Mouse (Mus musculus) megakaryocyte progenitor cell, adult 5-6 weeks (primary cell): Measurements from ENCODE around the gene Arcn1. TPM values are rescaled to one million over a fixed set of nuclear protein-coding genes. Genes with fewer than 3 reads are reported as not detected.

Experiments
- ATAC-seq: replicated peaks from 2 replicates; pipeline ENCODE4 v1.8.0; 2016; ENCODE audit warnings: mild to moderate bottlenecking, moderate TSS enrichment, inconsistent platforms; ENCODE audit not compliant: poor library complexity
- total RNA-seq, 2 experiments: library from RNA; stranded (forward) in 1 of 2; stranded (reverse) in 1 of 2; fragments of 157-497, 149-512 nt in 1 of 2; fragments of 200-1000 nt in 1 of 2; gene quantifications; 2 replicates each; pipeline versions ENCODE4 v1.2.3 to v1.2.4; 2015 to 2017

The Arcn1 gene
- total RNA-seq, 2 experiments from 2014 or later = 163 to 181 TPM

DNA sequence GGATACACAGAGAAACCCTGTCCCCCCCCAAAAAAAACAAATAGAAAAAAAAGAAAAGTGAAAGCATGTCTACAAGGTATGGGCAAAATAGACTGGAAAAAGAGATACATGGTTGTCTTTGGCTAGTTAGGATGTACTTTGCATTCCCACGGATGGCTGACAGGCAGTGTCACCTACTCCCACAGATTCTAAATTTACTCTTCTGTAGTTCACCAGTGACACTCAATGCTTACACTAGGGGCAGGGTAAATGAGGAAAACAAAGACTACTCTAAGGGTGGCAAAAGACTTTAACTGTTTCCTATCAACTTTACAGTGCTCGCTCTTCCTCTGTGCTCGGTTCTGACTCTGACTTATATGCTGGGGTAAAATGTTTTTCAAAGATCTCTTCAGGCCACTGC is 21.0 kb downstream of the Arcn1 start:
- no peak for ATAC-seq

DNA sequence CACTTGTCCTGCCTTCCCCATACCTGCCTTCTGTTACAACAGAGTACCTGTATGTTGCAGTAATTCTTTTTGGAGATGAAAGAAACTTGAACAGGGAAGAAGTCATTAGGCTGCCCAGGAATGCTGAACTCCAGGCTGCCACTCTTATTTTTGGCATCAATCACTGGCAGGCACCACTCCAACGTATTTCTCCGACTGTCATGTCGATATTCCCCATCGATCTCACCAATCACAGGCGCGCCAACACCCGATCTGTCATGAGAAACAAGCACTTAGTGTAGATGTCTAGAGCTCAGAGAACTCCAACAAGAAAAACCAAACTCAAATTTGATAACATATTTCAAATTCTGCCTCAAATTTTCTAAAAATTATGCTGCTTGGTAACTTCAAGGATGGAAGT is 22.3 kb downstream of the Arcn1 start:
- ATAC-seq = no peak

DNA sequence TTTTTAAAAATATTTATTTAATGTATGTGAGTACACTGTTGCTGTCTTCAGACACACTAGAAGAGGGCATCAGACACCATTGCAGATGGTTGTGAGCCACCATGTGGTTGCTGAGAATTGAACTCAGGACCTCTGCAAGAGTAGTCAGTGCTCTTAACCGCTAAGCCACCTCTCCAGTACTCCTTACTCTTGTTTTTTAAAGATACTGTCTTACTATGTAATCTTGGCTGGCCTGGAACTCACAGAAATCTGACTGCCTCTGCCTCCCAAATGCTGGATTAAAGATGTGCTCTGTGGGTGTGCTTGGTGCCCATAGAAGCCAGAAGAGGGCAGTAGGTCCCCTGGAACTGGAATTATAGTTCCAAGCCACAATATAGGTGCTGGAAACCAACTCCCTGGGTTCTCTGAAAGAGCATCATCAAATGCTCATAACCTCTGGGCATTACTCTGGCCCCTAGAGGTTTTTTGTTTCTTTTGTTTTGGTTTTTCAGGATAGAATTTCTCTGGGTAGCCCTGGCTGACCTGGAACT is 26.9 kb downstream of the Arcn1 start:
- ATAC-seq = peak; percentile 61; the same call in 1 of the 2 replicates

DNA sequence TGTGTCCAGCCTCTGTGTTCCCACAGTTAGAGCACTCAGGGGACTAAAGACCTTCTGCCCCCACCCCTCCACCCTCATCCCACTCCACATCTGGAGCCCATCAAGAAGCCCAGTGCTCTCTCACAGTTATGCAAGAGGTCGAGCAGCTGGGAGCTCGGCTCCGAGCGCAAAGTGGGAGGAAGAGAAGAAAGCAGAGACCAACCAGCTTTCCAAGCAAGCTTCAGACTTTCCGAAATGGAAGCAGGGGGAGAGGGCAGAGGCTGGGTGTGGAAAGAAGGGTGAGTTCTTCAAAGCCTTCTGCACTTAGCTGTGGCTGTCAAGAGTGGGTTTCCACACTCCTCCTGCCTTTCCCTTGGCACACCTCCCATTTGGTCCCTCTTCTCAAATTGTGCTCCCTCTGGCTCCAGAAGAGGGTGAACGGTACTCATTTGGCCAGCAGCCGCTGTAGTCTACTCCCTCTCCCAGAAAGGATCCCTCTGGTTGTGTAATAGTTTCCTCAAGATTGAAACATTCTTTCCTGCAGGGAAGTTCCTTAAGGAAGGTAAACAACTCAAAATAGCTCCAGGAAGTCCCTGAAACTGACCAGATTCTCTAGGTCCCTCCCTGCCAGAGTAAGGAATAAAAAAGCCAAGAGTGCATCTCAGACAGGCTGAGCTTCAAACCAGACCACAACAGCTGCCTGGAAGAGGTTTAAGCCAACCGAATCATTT is 30.2 kb downstream of the Arcn1 start:
- no peak for ATAC-seq

DNA sequence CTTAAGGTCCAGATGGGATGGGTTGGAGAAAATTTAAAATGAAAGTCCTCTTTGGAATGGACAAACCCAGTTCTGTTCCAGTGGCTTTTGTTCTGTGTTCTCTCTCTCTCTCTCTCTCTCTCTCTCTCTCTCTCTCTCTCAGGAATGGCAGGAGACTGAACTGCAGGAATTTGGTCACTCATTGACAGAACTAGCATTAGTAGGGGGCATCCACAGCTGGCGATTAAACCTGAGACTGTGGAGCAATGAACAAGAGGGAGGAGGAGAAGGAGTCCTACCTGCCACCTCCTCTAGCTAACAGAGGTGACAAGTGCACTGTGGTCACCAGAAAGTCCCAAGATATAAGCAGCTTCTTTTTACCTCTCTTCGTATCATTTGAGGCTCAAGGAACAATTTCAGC is 31.3 kb downstream of the Arcn1 start:
- no peak for ATAC-seq

DNA sequence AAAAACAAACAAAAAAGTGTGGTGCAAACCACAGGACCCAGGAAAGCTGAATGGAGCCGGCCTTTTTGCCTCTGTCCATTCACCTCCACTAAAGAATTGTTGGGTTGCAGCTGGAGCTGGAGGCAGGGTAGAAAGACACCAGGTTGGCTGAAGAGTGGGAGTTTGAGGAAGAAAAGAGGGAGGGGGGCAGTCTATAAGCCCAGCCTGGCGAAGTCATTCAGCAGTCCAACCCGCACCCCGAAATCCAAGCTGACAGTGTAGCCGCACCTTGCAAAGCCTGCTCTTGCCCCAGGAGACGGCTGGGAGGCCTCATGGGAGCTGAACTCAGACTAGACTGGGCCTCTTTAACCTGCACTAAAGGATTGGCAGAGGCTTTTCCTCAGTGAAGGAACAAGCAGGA is 31.8 kb downstream of the Arcn1 start:
- no peak for ATAC-seq

DNA sequence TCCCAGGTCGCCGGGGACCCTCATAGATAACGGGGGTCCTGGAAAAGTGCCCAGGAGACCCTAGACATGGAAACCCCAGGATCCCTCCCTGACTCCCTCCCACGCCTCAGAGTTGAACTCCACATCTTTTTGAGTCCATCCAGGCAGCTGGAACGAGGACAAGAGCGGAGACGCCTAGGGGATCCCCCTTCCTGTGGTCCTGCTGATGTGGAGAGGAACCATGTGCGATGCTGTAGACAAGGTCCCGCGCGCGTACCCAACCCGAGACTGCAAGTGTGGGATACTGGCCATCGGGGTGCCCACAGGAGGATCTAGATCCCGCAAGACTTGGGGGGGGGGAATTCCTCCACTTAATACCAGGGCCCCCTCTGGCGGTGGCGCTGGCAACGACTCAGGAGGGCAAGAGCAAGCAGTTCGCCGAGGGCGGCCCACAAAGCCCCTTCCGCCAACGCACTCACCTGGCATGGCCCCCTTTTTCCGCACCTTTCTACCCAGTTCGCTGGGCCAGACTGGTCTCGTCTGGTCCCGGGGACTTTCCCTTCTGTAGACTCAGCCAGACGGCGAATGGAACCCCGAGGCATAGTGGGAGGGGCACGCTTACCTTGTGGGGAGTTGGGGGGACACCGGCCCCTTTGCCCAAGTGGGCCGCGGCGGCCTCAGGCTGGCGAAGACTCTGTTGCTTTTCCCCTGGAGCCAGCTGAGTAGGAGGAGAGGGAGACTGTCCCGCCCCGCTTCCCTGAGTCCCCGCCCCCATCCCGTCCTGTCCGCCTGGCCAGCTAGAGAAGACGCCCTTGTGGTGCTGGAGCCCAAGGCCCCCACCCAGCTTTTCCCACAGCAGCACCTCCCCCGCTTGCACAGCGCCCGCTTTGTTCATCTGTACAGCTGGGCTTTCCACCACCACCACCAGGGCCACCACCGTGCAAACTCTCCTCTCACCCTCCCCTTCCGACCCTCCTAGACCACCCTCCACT is 32.8 kb downstream of the Arcn1 start, which contains the start of gene Phldb1:
Phldb1 (minus strand) TSS at position 675 of the 971 bp plus-strand sequence.
- peak; percentile 35 for ATAC-seq

DNA sequence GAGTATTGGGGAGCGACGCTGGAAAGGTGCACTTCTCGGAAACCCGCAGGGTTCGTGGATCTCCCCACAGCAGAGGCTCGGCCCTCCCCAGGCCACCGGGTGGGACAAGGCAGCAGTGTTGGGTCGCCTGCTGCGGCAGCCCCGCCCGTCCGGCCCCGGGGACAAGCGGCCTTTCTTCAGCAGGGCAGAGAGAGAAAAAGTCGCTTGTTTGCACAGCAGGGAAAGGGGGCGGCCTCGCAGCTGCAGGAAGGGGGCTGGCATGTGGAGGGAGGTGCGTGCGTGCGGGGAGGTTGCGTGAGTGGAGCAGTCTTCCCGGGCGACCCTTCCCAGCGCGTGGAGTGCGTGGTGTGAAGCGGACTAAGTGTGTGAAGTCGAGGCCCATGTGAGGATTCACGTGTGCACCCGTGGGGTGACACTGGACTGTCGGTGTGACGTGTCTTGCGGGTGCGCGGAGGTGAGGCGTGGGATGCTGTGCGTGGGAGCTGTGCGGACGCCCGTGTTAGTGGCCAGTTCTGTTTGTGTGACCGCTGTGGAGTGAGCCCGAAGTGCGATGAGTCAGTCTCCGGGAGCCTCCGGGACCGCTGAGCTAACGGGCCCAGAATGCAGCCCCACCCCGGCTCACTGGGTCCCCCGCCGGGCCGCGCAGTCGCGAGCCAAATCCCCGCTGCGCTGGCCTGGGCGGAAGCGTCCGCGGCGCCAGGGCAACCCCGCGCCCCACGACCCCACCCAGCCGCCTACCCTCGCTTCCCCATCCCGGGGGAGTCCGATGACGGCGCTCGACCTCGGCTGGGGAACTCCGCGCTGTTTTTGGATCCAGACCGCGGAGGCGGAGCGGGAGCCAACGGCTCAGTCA is 33.7 kb downstream of the Arcn1 start:
- peak; percentile 15; the same call in 1 of the 2 replicates for ATAC-seq

DNA sequence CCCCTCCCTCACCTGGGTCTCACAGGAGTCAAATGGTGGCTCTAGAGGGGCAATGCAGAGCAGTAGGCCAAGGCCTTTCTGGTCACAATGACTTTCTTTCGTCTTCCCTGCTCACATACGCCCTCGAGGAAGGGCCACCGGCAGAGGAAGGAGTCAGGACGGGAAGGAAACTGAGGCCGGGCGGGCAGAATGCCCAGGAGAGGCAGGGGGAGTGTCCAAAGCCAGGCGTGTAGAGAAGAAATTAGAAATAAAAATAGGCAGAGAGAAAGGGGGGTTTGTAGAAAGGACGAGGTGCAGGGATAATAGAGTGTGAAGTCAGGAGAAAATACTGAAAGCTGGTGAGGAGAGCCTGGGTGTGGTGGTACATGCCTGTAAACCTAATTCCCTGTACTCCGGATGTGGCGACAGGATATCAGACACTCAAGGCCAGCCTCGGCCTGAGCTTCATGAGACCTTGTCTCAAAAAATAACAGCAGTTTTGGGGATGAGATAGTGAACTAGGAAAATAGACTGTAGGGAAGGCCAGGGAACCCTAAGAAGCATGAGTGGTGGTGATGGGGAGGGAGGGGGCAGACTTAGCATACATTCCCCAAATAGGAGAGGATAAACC is 34.6 kb downstream of the Arcn1 start:
- no peak for ATAC-seq

DNA sequence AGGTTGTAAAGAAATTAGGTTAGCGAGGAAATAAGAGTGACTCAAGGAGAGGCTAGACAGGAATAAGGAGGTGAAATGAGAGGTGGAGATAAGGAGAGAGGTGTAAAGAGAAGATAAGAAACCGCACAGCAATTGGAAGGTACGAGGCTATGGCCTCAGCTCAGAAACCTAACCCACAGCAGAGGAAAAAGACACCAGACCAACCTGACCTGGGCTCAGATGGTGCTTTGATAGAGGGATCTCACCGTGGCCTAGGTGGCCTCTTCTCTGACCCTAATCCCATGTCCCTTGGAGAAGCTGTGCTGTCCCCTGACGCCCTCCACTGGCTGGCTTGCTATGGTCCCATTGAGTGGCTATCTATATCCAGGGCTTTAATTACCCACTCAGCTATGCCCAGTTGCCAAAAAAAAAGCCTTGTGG is 35.5 kb downstream of the Arcn1 start:
- peak; percentile 70 for ATAC-seq

DNA sequence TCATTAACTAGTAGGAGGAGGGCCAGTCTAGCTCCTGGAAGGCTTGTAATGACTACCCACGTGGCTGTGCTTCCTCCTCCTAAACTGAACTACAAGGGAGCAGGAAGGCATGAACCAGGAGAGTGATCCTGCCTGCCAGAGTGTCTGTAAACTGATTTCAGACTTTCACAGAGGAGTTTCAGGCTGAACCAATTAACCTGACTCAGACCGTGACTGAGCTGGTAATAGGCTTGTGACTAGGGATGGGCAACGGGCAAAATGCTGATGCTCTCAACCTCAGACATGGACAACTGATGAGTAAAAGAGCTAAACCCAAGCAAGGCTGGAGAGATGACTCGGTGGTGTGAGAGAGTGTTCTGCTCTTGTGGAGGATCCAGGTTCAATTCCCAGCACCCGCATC is 40.2 kb downstream of the Arcn1 start:
- no peak for ATAC-seq

DNA sequence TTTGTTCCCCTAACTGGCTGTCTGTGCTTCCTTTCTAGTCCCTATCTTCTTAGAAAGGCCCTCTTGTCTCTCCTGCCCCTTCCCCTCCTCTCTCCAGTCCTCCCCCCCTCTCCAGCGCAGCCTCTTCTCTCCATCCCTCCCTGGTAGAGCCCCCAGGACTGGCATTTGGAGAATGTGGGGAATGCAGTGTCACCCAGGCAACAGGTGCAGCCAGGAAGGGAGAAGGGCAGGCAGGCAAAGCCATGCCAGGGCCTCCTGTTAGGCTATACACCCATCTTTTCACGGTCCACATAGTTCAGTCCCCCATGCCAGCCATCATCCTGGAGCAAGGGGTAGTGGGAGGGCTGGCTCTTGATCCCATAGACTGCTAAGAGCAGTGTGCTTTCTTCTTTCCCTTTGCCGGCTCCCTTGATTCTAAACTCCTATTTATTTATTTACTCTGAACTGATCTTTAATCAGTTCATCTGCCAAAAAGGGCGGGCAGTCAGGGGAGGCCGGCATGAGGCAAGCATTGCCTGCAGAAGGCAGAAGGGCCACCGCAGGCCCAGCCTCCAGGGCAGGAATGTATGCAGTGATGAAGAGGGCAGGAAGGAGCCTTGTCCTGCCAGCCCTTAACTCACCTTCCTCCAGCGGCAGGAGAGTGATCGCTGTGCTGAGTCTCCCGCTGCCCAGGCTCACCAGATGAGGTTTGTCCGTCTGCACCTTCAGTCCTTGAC is 41.1 kb downstream of the Arcn1 start:
- no peak for ATAC-seq

DNA sequence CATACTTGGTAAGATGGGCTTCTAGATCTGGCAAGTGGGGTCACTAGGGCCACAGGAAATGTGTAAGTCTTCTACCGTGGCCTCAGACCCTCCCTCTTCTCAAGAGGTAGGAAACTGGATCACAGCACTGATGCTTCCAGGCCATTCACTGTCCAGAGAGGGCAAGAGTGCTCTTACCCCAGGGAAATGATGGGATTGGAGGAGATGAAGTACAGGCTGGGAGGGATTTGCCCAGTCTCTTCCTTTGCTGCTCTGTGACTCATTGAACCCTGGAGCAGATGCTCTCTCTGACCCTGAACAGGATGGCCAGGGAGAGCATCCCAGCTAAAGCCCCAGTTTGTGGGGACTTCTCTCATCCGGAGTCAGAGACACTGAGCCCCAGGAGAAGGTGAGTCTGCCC is 43.0 kb downstream of the Arcn1 start:
- ATAC-seq = no peak

DNA sequence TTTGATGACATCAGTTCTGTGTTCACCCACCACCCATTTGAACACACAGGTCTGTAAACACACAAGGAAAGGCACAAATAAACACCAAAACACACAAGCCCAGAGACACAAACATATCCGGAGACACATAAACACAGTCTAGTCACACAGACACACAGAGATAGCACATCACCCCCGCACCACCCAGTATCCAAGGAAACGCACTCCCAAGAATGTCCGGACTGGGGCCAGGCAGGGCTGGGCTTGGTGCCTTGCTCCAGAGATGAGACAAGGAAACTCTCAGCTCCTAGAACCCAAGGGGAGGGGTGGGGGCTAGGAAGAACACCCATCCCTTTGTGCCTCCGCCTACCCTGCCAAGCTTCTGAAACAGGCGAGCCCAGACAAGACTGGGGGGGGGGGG is 43.4 kb downstream of the Arcn1 start:
- ATAC-seq = no peak

DNA sequence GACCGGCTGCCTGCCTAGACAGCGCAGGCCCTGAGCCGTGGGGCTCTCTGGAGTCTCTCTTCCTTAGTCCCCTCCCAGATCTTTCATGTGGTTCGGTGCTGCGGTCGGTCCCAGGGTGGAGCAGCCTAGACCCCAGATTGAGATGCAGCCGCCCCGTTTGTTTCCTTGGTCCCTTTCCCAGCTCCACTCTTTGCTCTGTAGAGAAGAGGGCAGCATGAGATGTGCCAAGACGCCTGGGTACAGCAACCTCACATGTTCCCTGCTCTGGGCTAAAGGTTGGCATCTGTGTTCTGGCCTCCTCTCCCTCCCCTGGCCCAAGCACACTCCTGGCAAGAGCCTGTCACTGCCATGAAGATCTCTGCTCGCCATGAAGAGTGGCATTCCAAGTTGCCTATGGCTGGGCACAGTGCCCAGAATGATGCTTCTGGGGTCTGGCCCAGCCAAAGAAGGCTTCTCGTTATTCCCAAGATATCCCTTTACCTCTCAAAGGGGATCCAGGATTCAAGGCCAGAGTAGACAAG is 44.1 kb downstream of the Arcn1 start:
- no peak for ATAC-seq

DNA sequence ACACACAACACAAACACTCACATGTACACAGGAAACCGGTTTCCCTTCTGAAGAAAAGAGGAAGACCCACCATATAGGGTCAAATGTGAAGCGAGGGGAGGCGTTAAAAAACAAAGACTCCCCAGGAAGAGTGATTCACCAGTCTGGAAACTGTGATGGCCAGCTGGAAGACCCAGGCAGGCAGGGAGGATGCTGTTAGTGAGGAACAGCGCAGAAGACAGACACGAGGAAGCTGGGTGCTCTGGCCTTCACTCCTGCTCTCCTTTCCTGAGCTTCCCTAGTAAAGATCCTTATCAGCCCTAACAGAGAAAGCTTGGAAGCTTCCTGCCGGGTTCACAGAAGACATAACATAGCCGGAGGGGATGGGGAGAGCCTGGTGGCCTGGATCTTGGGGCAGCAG is 44.6 kb downstream of the Arcn1 start:
- no peak for ATAC-seq

DNA sequence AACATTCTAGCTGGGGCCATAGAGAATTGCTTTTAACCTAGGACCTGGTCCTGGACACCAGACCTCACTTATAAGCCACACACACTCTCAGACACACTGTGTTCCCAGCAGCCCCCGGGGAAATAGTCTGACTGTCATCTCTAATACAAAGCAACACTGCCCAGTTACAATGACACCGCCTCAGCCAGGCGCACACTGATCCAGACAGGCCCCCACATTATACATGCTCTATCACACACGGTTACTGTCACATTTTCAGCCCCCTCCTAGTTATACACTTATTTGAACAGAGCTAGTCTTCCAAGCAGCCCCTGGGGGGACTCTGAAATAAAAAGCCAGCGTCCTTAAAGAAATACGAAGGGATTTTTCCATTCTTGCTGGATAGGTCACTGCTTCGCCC is 45.1 kb downstream of the Arcn1 start:
- no peak for ATAC-seq

DNA sequence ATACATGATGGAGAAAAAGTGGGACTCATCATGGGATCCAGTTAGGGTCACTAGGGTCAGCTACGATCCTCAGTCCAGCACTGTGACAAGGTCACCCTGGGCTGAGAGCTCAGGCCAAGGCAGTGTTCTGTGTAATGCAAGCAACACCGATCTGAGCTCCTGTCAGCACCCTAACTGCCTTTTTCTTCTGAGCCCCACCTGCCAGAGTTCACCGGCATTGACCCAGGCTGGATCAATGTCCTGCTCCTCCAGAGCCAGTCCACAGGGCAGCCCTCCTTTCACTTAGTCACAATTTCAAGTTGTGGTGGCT is 45.8 kb downstream of the Arcn1 start:
- no peak for ATAC-seq

DNA sequence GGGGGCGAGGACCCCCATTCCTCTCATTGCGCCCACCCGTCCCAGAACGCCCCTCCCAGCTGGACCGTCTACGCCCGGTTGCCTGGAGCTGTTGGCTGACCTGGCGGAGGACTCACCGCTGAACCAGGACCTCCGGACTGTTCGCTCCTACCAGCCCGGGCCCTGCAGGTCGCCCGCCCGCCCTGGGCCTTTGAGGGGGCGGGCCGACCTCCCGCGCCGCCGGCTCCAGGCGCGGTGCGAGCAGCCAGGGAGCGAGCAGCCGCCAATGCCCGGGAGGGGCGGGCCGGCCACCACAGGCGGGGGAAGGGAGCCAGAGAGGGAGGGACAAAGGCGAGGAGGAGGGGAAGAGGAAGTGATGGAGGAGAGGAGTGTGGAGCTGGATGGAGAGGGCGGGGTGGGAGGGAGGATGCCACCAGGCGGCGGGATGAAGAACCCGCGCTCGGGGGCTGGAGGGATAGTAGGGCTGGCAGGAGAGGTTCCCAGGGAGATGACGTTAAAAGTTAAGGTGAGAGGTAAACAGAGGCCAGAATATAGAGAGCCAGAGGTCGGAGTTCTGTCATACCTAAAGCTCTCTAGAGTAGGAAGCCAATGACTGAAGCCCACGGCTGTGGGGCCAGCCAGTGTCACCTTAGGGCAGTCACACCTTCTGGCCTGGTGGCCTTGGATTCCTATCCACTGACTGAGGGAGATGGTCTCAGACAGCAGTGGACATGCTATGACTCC is 46.3 kb downstream of the Arcn1 start:
- peak; percentile 85 for ATAC-seq
